ENCODE assay signal across 11 mouse cellular contexts in genomic region chr13:52457177-52457888, GRCm38 (mm10).
DNase-seq lines count a peak whose midpoint lies in the region; ATAC-seq and TF ChIP-seq lines count a peak whose summit lies in the region.
"Had no signal": no experiment of that assay in that cellular context is flagged by ENCODE, and none has a peak within 500 bp of the region (broad histone marks: within the 10 kb centered on the region; RNA-seq: fewer than 3 reads in every experiment).

No protein-coding gene starts in this region.

- H3K4me2 ChIP-seq in hindbrain, embryonic 15.5 days: peak overlapping the region; percentile 43

- no peak overlapping the region for H3K9ac ChIP-seq in hindbrain, embryonic 15.5 days
- H3K9ac ChIP-seq: liver, postnatal 0 days had no signal

- H3K4me1 ChIP-seq in cortical plate, adult 2 months (ENCODE audit: control insufficient read depth, insufficient read depth, low read length): peaks cover 2% of the 10 kb centered on the region
- H3K4me1 ChIP-seq in hindbrain, embryonic 15.5 days (replicated peaks): peaks cover 9% of the 10 kb centered on the region

- ATAC-seq in hindbrain, embryonic 15.5 days (ENCODE audit: low FRiP score, low read depth): peak; percentile 65
- ATAC-seq: liver, postnatal 0 days had no signal

- no peaks in the 10 kb centered on the region for H3K9me3 ChIP-seq in hindbrain, embryonic 15.5 days

- peak; percentile 8 for DNase-seq in retina, adult 2 months (ENCODE audit: low read depth, low spot score)
- DNase-seq in retina, postnatal 1 day: no peak
- peak; percentile 18 for DNase-seq in splenic B cell, adult 2 months (ENCODE audit: low read depth, low spot score)
- DNase-seq in layer of hippocampus, adult 18-20 months (ENCODE audit: low spot score in 2 of 2): no peak
- no peak for DNase-seq in lung, postnatal 10 days
- no peak for DNase-seq in urinary bladder, postnatal 25 days (ENCODE audit: low spot score)
- DNase-seq: adrenal gland, adult 2 months; gastrocnemius, postnatal 14 days; liver, postnatal 0 days had no signal

- peak overlapping the region; percentile 3; the same call in 1 of the 2 replicates for H3K27ac ChIP-seq in cortical plate, adult 2 months (ENCODE audit: insufficient read depth, low read length)
- H3K27ac ChIP-seq in hindbrain, embryonic 15.5 days (replicated peaks): peak overlapping the region; percentile 76

- WGBS in hindbrain, embryonic 15.5 days: 37% methylated on average over 15 of the region's 15 CpGs

- H3K4me3 ChIP-seq in cortical plate, adult 2 months (ENCODE audit: insufficient read depth, low read length): no peak overlapping the region
- H3K4me3 ChIP-seq in hindbrain, embryonic 15.5 days: peak overlapping the region; percentile 3; the same call in 1 of the 2 replicates

- H3K27me3 ChIP-seq in hindbrain, embryonic 15.5 days: no peaks in the 10 kb centered on the region
- no peaks in the 10 kb centered on the region for H3K27me3 ChIP-seq in splenic B cell, adult 2 months (ENCODE audit: control insufficient read depth, insufficient read depth, low read length, poor library complexity, severe bottlenecking)

- no peaks in the 10 kb centered on the region for H3K36me3 ChIP-seq in hindbrain, embryonic 15.5 days
- H3K36me3 ChIP-seq in splenic B cell, adult 2 months (ENCODE audit: control insufficient read depth, insufficient read depth, low read length, poor library complexity, severe bottlenecking): no peaks in the 10 kb centered on the region

- TF ChIP-seq CTCF in cortical plate, adult 2 months (IDR thresholded peaks at IDR 0.05; ENCODE audit: extremely low read depth, insufficient read depth, low read length): no peak

- TF ChIP-seq POLR2A in cortical plate, adult 2 months (IDR thresholded peaks at IDR 0.05; ENCODE audit: extremely low read depth, insufficient read depth, low read length): no peak

Comparison
In these comparisons a context has a peak if more than half of its experiments do, and no peak if none do; other contexts are left out.
1. DNase-seq: peak in retina, adult 2 months (single experiment) and splenic B cell, adult 2 months (single experiment); none in retina, postnatal 1 day (single experiment), layer of hippocampus, adult 18-20 months (0 of 2), lung, postnatal 10 days (single experiment) and urinary bladder, postnatal 25 days (single experiment).